Mouse (Mus musculus) left cerebral cortex, adult 9 months (tissue): ENCODE measurements around the gene Oprm1.

Source experiments
- DNase-seq, 2 experiments: peaks; one replicate each; pipeline ENCODE4 v3.0.0; 2022; ENCODE audit warnings: low spot score in 2 of 2

The Oprm1 gene

GRCm38 (mm10) chr10:6895796-6896195 lies 137.5 kb downstream of the Oprm1 start:
- DNase-seq, result no peak

DNA sequence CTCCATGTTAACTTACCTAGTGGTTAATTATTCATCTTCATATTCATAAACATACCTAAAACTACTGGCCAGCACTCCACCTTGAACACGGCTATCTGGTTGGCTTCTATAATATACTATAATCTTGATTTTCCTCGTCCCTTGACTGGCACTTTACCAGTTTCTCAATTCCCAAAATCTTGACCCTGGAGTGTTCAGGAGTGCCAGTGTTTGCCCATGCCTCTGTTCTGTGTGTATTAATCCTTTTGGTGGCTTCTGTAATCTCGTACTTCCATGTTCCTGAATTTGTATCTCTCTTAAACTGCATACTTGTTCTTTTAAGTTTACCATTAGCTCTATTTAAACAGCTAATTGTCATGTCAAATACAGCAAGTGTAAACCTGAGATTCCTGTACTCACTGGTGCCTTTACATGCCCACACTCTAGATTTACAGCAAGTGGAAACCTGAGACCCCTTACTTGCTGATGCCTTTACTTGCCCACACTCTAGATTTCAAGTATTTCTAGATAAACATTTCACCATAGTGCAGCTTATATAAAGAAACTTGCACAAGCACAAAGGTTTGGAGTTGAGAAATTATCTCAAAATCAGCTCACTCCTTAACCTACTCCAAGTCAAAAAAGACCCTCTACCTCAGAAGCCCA lies 138.5 kb downstream of the Oprm1 start:
- DNase-seq, result no peak

- DNase-seq, result no peak
These were observed 141.8 kb downstream of the Oprm1 start for GRCm38 (mm10) chr10:6900126-6900525.

DNA sequence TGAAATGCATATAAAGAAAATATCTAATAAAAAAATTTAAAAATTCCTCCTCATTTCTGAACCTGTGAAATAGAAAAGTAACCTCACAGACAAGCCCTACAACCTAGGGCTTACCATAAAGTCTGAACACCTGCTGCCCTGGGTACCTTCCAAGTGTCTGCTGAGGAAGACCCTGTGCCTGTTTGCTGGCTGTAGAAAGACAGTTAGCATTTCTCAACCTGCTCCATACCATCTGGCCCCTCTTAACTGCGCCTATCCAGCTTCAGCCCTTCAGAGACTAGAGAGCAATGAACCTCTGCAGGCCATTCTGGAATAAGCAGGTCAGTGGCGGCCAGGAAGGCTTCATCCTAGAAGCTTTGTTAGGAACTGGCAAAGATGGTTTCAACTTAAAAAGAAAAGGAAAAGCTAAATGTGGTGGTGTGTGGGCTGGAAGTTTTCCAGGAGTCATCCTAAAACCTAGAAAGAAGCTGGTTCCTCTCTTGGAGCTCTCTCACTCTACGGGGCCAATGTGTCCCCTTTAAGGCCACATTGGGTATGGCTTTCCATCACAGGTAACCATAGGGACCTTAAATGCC lies 143.6 kb downstream of the Oprm1 start:
- DNase-seq, result no peak

- DNase-seq, result peak; percentile 52 to 67
These were observed 151.5 kb downstream of the Oprm1 start for GRCm38 (mm10) chr10:6909763-6910162.

- DNase-seq, result no peak
These were observed 157.7 kb downstream of the Oprm1 start for GRCm38 (mm10) chr10:6915991-6916390.

- DNase-seq, result peak; percentile 83 to 89
These were observed 158.4 kb downstream of the Oprm1 start for GRCm38 (mm10) chr10:6916545-6917257.

DNA sequence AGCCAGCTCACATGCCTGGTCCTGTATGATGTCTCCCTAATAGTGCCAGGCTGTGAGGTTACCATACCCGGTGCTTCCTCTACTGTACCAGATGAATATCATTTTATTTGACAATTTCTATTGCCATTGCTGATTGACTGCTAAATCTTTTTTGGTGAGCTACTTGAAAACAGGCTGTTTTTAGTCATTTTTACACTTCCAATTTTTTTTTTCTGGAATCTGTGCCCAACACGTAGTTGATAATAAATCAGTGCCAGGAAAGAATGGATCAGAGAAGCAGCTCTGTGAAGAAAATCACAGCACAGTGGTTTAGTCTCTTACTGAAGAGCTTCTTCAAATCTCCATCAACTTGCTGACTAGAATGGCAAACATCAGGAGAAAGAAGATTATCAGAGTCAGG lies 168.4 kb downstream of the Oprm1 start:
- DNase-seq, result no peak

- no peak for DNase-seq
These were observed 169.4 kb downstream of the Oprm1 start for GRCm38 (mm10) chr10:6927600-6928223.

DNA sequence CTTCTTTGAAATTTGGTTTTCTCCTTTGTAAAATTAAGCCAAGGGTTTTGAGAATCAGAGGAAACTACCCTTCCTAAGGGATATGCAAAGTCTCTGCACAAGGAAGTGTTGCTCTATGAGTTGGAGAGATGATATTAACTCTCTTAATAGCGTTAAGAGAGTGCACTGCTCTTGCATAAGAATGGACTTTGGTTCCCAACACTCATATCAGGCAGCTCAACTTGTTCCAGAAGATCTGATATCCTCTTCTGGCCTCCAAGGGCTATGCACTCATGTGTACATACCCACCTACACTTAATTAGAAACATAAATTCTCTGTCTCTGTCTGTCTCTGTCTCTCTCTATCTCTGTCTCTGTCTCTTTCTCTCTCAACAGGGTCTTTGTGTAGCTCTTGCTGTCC lies 170.6 kb downstream of the Oprm1 start:
- DNase-seq, result no peak

- peak in 1 of 2 experiments; percentile 39 for DNase-seq
These were observed 172.1 kb downstream of the Oprm1 start for GRCm38 (mm10) chr10:6930398-6930797.

DNA sequence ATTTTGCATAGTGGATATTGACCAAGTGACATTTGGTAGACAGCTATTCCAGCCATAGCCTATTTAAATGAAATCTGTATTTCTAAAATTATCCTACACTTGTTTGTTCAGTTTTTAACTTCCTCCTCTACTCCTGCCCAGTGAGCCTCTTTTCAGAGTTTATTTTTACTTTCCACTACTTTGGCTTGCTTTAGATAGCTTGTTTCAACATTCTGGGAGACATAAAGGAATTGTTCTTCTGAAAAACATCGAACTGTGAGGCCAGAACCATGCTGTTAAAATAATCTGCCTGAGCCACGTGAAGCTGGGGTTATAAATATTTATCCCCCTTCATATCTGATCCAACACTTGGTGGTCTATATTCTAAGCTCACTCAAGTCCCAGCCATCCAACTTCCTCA lies 172.6 kb downstream of the Oprm1 start:
- DNase-seq, result no peak

- no peak for DNase-seq
These were observed 176.5 kb downstream of the Oprm1 start for GRCm38 (mm10) chr10:6934776-6935175.

GRCm38 (mm10) chr10:6936671-6937425 lies 178.5 kb downstream of the Oprm1 start:
- DNase-seq, result peak; percentile 76 to 85

DNA sequence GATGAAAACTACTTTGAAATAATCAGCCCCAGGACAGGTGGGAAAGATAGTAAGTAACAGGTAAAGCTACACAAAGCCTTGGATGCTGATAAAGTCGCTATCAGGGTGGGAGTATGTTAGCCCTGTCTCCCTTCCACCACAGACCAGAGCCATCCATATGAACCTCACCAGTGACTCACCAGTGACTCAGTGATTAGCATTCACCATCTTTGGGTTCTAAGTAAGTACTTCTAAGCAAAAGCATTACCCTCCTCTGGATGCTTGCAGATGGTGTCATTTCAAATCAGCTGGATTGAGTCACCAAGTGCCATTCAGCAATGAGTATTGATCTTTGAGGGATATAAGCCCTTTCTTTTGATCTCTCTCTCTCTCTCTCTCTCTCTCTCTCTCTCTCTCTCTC lies 194.8 kb downstream of the Oprm1 start:
- DNase-seq, result no peak

DNA sequence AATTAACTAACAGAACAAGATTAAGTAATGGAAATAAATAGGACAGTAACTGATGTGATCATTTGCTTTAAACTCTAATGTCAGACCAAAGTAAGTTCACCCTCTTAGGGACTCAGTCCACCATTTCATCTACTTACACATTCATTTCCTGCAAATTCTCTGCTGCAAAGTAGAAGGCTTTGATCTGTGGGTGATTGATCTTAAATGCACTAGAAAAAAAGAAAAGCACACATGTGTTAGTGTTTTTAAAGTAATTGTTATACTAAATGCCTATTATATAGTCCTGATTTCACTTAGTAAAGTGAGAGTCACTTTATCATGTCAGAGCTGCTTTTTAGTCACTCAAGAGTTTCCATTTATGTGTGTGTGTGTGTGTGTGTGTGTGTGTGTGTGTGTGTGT lies 196.2 kb downstream of the Oprm1 start:
- DNase-seq, result no peak

DNA sequence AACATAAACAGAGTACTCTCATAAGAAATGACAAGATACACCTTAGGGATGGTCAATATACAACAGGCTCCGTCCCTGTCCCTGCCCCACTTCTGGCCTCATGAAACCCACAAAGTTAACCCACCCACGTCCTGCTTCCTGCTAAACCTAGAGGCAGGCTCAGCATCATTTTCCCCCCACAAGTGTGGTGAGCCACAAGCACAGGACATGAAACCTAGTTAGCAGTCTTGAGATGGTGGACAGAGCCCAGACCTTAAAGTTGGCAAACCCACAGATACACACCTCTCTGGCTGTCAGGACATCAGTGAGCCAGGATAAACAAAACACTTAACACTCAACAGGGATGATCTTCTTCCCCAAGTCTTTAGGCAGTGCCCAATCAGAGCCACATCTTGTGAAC lies 198.1 kb downstream of the Oprm1 start:
- no peak for DNase-seq

- no peak for DNase-seq
These were observed 200.5 kb downstream of the Oprm1 start for GRCm38 (mm10) chr10:6958791-6959190.

GRCm38 (mm10) chr10:6967588-6968242 lies 209.4 kb downstream of the Oprm1 start:
- DNase-seq, result no peak

GRCm38 (mm10) chr10:6968334-6968733 lies 210.0 kb downstream of the Oprm1 start:
- no peak for DNase-seq

- DNase-seq, result peak in 1 of 2 experiments; percentile 49
These were observed 219.5 kb downstream of the Oprm1 start for GRCm38 (mm10) chr10:6977843-6978242.
